Comparison of ENCODE assay signal across 29 mouse cellular contexts in the genomic region with DNA sequence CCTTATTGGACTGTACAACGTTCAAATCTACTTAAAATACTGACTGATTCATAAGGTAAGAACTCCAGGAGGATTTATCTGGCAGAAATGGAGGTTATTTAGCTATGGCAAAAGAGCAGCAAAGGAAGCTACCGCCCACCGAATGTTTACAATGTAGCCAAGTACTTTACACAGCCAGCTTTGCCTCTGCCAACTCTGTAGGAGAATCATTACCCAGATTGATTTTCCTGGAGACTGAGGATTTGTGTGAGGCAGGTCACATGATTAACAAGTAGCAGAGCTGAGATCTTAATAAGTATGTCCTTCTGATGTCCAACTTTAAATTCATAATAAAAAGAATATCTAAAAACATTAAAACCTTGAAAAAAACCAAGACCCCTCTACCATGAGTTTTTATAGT.
"Had no signal": no experiment of that assay in that cellular context is flagged by ENCODE, and none has a peak within 500 bp of the region (broad histone marks: within the 10 kb centered on the region; RNA-seq: fewer than 3 reads in every experiment).

No protein-coding gene starts in this region.

- ATAC-seq: lung, postnatal 0 days; midbrain, embryonic 13.5 days; midbrain, embryonic 16.5 days had no signal

- H3K9ac ChIP-seq: limb, embryonic 12.5 days; limb, embryonic 13.5 days; limb, embryonic 15.5 days; liver, embryonic 13.5 days; liver, embryonic 14.5 days; liver, embryonic 15.5 days; lung, embryonic 14.5 days; lung, embryonic 15.5 days; midbrain, embryonic 12.5 days; midbrain, embryonic 13.5 days; neural tube, embryonic 12.5 days had no signal

- H3K27ac ChIP-seq: left cerebral cortex, adult 2 months; limb, embryonic 10.5 days; limb, embryonic 12.5 days; limb, embryonic 13.5 days; limb, embryonic 15.5 days; liver, embryonic 13.5 days; liver, embryonic 14.5 days; liver, embryonic 15.5 days; lung, embryonic 15.5 days; macrophage; midbrain, embryonic 10.5 days; midbrain, embryonic 12.5 days; midbrain, embryonic 13.5 days; neural tube, embryonic 12.5 days had no signal

- H3K4me2 ChIP-seq: limb, embryonic 12.5 days; limb, embryonic 13.5 days; limb, embryonic 15.5 days; liver, embryonic 11.5 days; liver, embryonic 13.5 days; liver, embryonic 15.5 days; lung, embryonic 14.5 days; lung, embryonic 15.5 days; midbrain, embryonic 12.5 days; midbrain, embryonic 13.5 days; neural tube, embryonic 12.5 days had no signal

- H3K27me3 ChIP-seq: limb, embryonic 12.5 days; limb, embryonic 13.5 days; limb, embryonic 15.5 days; liver, embryonic 13.5 days; liver, embryonic 15.5 days; lung, embryonic 15.5 days; megakaryocyte, embryonic 14.5 days; midbrain, embryonic 12.5 days; midbrain, embryonic 13.5 days; neural tube, embryonic 12.5 days had no signal

- H3K9me3 ChIP-seq: limb, embryonic 10.5 days; limb, embryonic 12.5 days; limb, embryonic 13.5 days; limb, embryonic 15.5 days; liver, embryonic 13.5 days; liver, embryonic 15.5 days; lung, embryonic 15.5 days; megakaryocyte, embryonic 14.5 days; midbrain, embryonic 10.5 days; midbrain, embryonic 12.5 days; midbrain, embryonic 13.5 days; neural tube, embryonic 12.5 days had no signal

- H3K4me1 ChIP-seq: limb, embryonic 10.5 days; limb, embryonic 12.5 days; limb, embryonic 13.5 days; limb, embryonic 15.5 days; liver, embryonic 13.5 days; liver, embryonic 15.5 days; lung, embryonic 15.5 days; midbrain, embryonic 10.5 days; midbrain, embryonic 12.5 days; midbrain, embryonic 13.5 days; neural tube, embryonic 12.5 days had no signal

- H3K4me3 ChIP-seq: left cerebral cortex, adult 2 months; limb, embryonic 10.5 days; limb, embryonic 12.5 days; limb, embryonic 13.5 days; limb, embryonic 15.5 days; liver, embryonic 13.5 days; liver, embryonic 15.5 days; lung, embryonic 15.5 days; megakaryocyte, embryonic 14.5 days; midbrain, embryonic 10.5 days; midbrain, embryonic 12.5 days; midbrain, embryonic 13.5 days; myocyte; neural tube, embryonic 12.5 days had no signal

- DNase-seq: layer of hippocampus, postnatal 36 days; left cerebral cortex, postnatal 4 days; liver, embryonic 13.5 days; lung, adult 18-20 months; lung, adult 2 months; lung, embryonic 14.5 days; lung, postnatal 10 days; lung, postnatal 14 days; lung, postnatal 36 days; lung, postnatal 4 days; midbrain, embryonic 14.5 days had no signal
